Mouse (Mus musculus): ENCODE data around the gene Mmaa.

DNA sequence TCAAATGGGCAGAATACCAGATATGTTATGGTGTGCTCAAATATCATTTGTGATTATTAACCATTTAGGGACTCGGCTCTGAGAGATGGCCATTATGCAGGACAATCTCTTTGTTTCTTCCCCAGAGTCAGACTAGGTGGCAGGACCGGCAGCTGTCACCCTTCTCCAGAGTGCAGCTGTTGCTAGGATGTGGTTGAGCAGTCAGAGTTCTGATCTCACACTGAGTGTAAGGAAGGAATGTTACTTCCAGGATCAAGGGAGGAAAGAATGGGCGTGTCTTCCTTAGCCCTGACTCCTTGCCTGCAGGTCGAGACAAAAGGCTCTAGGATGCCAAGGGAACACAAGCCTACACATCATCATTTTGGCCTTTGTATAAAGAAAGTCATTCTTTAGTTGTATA, 67.5 kb downstream of the Mmaa start:
- TF ChIP-seq CTCF (IDR thresholded peaks at IDR 0.05; ENCODE audit: control insufficient read depth, insufficient read depth, low read length) (no peak), POLR2A (IDR thresholded peaks at IDR 0.05; ENCODE audit: borderline replicate concordance, control insufficient read depth, low read depth, low read length) (no peak)
